Mouse (Mus musculus) G1E (cell line): ENCODE results near the gene Hbs1l.

ENCODE experiments used
- CTCF ChIP-seq: IDR thresholded peaks from 2 replicates; pipeline ENCODE4 v1.5.1; 2012; ENCODE audit warnings: low read depth, low read length, inconsistent platforms, mixed read lengths
- GATA1 ChIP-seq: IDR thresholded peaks from 2 replicates; pipeline ENCODE4 v1.6.1; 2012; ENCODE audit warnings: borderline replicate concordance, low read length, inconsistent platforms, mixed read lengths
- GATA2 ChIP-seq: IDR thresholded peaks from 2 replicates; pipeline ENCODE4 v1.6.1; 2012; ENCODE audit warnings: low read depth, low read length, inconsistent platforms, borderline replicate concordance
- TAL1 ChIP-seq: conservative IDR thresholded peaks from 2 replicates; pipeline ENCODE4 v1.6.1; 2012; ENCODE audit warnings: low read depth, low read length, inconsistent platforms, mixed read lengths

GRCm38 (mm10) chr10:21298972-21299371 lies 3.2 kb downstream of the Hbs1l start:
- TF ChIP-seq GATA2: no peak
- TF ChIP-seq CTCF: no peak
- no peak for TF ChIP-seq TAL1
- no peak for TF ChIP-seq GATA1
